Mouse (Mus musculus): ENCODE results near the gene Zbtb17.

GRCm38 (mm10) chr4:141465512-141466288, 21.2 kb downstream of the Zbtb17 start:
- TF ChIP-seq CTCF (IDR thresholded peaks at IDR 0.05; ENCODE audit: extremely low read depth, insufficient read length, insufficient replicate concordance, low read depth, low read length) (no peak), POLR2A (IDR thresholded peaks at IDR 0.05; ENCODE audit: low read depth, low read length) (no peak)

Data from small intestine, adult 2 months (tissue).